Mouse (Mus musculus): ENCODE measurements around the gene Ccdc120.

Gene Ccdc120

GRCm38 (mm10) chrX:7696954-7697381 lies 53.7 kb downstream of the Ccdc120 start, which contains the start of gene Gpkow:
Gene Gpkow, plus strand, starts transcription at chrX:7697131.
- in situ Hi-C loops (cut with MboI, MseI) = no loop called here

GRCm38 (mm10) chrX:7696520-7696919 lies 54.2 kb downstream of the Ccdc120 start:
- in situ Hi-C loops (cut with MboI, MseI) = no loop called here

DNA sequence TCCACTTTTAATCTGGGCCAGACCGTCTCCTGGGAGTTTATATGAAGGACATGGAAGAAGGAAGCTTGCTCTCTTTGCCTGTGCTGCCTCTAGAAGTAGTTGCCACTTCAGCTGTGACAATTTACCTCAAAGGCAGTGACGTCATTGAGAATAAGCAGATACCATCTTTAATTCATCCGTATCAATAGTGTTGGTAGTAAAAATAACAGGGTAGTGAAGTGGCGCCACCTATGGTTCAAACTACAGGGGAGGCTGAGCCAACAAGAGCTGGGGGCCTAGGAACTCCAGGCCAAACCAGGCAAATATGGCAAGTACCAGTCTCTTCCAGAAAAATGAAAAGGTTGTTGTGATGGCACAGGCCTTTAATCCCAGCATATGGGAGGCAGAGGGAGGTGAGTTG lies 57.8 kb downstream of the Ccdc120 start:
- in situ Hi-C loops (cut with MboI, MseI) = no loop called here

GRCm38 (mm10) chrX:7690486-7690885 lies 60.2 kb downstream of the Ccdc120 start:
- in situ Hi-C loops (cut with MboI, MseI) = no loop called here

DNA sequence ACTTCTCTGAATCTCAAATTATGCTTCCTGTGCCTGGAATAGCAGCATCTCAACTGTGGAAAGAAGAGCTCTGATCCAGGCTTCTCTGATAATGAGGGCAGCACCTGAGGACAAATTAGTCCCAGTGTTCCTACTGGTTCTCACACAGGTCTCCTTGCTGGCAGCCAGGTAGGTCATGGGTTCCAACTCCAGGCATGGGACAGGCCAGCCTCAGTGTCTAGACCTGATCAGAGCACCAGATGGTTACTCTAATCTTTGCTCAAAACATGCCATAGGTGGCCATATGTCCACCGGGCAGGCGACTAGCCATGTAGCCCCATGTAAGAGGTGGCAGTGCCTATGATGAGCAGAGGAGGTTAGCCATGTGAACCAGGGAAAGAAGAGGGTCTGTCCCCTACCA lies 62.4 kb downstream of the Ccdc120 start:
- in situ Hi-C loops (cut with MboI, MseI) = no loop called here
